Mouse (Mus musculus): Measurements from ENCODE around the gene Morc2a. TPM values are rescaled to one million over a fixed set of nuclear protein-coding genes. Genes with fewer than 3 reads are reported as not detected.

The Morc2a gene
- polyA plus RNA-seq (2012), result 5.3 and 6.7 TPM in 2 replicates

DNA sequence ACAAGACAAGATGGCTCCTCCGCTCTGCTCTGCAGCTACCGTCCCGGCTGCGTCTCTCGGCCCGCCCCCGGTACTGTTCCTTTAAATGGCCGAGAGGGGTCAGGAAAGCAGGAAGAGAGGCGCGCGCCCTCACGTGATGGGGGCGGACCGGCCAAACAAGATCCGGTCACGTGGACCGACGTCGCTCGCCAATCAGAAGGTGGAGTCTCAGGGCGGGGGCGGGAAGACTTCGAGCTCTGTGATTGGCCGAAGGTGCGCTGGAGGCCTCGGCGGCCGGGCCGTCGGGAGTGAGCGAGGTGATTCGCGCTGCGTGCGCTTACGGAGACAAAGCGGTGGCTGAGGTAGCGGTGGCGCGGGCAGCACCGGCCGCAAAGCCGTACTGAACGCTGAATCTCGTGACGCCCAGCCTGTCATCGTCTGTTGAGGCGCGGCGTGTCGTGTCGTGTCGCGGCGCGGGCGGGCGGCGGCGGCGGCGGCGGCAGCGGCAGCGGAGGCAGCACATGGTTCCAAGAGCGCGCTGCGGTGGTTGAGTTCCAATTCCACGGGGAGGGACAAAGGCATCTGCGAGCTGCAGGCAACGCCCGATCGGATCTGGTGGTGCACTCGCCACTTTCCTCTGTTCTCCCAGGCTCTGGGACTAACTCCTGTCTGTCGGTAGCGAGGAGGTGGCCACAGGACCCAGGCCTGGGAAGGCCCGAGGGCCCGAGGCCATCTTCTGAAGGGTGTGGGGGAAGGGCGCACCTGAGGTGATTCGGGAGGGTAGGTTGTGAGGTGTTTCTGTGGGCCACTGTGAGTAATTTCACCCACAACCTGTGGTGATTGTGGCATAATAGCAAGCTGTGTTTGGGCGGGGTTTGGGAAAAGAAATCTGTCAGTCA is at the start of gene Morc2a:
Morc2a (plus strand) TSS at position 228 of the 878 bp plus-strand sequence.

Other genes with a start within 250 kb of the Morc2a start
- gene Limk2, start 240.0 kb upstream of the Morc2a start, polyA plus RNA-seq (2012), result 25.4 and 28.5 TPM in 2 replicates
- 2.4 and 2.8 TPM in 2 replicates for gene Rnf185, start 196.8 kb upstream of the Morc2a start, polyA plus RNA-seq (2012)
- gene Pla2g3, start 160.9 kb upstream of the Morc2a start, polyA plus RNA-seq (2012), result 0.07 and 0.15 TPM in 2 replicates
- gene Inpp5j, start 144.4 kb upstream of the Morc2a start, polyA plus RNA-seq (2012), result 1.8 and 3.3 TPM in 2 replicates
- gene Selenom, start 134.5 kb upstream of the Morc2a start, polyA plus RNA-seq (2012), result 93.2 and 152 TPM in 2 replicates
- 40.7 and 48.1 TPM in 2 replicates for gene Smtn, start 108.6 kb upstream of the Morc2a start, polyA plus RNA-seq (2012)
- gene Osbp2, start 214.7 kb downstream of the Morc2a start, polyA plus RNA-seq (2012), result 0.02 and 0.09 TPM in 2 replicates
- gene 4921536K21Rik, start 245.9 kb downstream of the Morc2a start, polyA plus RNA-seq (2012), result not detected in 2 replicates
- gene Dusp18, start 246.0 kb downstream of the Morc2a start, polyA plus RNA-seq (2012), result 0.19 and 0.40 TPM in 2 replicates

Data from megakaryocyte-erythroid progenitor cell, adult 5 weeks (primary cell).